Mouse (Mus musculus): ENCODE data around the gene Fbxw26. TPM values are rescaled to one million over a fixed set of nuclear protein-coding genes. Genes with fewer than 3 reads are reported as not detected.

Fbxw26 gene
- total RNA-seq (2023): not detected

DNA sequence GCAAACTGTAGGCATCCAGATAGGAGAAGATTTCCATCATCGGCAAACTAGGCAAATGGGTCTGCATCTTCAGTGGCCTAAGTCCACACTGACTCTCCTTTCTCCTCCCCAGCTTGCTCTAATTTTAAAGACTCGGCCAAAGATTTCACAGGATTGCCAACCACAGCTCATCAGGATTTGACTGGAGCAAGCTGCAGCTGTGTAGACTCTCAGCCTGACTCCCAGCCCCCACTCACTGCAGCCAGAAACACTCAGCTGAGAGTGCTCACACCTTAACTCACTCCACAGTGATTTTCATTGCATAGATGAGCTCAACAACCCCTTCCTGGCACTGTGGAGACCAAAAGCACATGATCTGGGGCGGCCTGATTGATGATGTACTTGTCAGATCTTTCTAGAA is at the start of gene Fbxw26:
Fbxw26 (minus strand) TSS at position 101 of the 400 bp plus-strand sequence.

DNA sequence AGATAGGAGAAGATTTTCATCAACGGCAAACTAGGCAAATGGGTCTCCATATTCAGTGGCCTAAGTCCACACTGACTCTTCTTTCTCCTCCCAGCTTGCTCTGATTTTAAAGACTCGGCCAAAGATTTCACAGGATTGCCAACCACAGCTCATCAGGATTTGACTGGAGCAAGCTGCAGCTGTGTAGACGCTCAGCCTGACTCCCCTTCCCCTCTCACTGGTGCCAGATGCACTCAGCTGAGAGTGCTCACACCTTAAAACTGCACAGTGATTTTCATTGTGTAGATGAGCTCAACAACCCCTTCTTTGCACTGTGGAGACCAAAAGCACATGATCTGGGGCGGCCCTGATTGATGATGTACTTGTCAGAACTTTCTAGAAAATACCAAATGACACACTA is 44.7 kb upstream of the Fbxw26 start, which contains the start of gene Fbxw27:
Fbxw27 (minus strand) TSS at position 101 of the 400 bp plus-strand sequence.

DNA sequence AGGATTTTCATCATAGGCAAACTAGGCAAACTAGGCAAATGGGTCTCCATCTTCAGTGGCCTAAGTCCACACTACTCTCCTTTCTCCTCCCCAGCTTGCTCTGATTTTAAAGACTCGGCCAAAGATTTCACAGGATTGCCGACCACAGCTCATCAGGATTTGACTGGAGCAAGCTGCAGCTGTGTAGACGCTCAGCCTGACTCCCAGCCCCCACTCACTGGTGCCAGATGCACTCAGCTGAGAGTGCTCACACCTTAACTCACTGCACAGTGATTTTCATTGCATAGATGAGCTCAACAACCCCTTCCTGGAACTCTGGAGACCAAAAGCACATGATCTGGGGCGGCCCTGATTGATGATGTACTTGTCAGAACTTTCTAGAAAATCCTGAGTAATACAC is 43.3 kb downstream of the Fbxw26 start, which contains the start of gene Fbxw18:
Fbxw18 (minus strand) TSS at position 101 of the 400 bp plus-strand sequence.

Other genes with a start within 250 kb of the Fbxw26 start
- gene Fbxw15, start 177.8 kb downstream of the Fbxw26 start, total RNA-seq (2023): not detected
- gene Fbxw24, start 120.0 kb downstream of the Fbxw26 start, total RNA-seq (2023): not detected
- not detected for gene Fbxw25, start 81.4 kb downstream of the Fbxw26 start, total RNA-seq (2023)
- gene Fbxw18, start 43.4 kb downstream of the Fbxw26 start, total RNA-seq (2023): not detected
- gene Fbxw27, start 44.6 kb upstream of the Fbxw26 start, total RNA-seq (2023): not detected
- not detected for gene Spink8, start 66.2 kb upstream of the Fbxw26 start, total RNA-seq (2023)
- 10 to 100 TPM in 1 of 2 experiments, 1 to 10 TPM in 1; 9.0 to 10.8 TPM for gene Nme6, start 86.7 kb upstream of the Fbxw26 start, total RNA-seq (2023)
- 1,000 to 10,000 TPM; 5,488 to 6,851 TPM for gene Camp, start 103.5 kb upstream of the Fbxw26 start, total RNA-seq (2023)
- gene Cdc25a, start 129.5 kb upstream of the Fbxw26 start, total RNA-seq (2023): 10 to 100 TPM; 28.5 to 29.9 TPM
- gene Map4, start 185.4 kb upstream of the Fbxw26 start, total RNA-seq (2023): 10 to 100 TPM; 88.8 to 93.6 TPM